Mouse (Mus musculus) limb, embryonic 10.5 days (tissue): Measurements from ENCODE around the gene Gm527. TPM values are rescaled to one million over a fixed set of nuclear protein-coding genes. Genes with fewer than 3 reads are reported as not detected.

ENCODE experiments used
- DNase-seq: peaks from one replicate; pipeline ENCODE4 v3.0.0-alpha.2; 2017; ENCODE audit warnings: low spot score
- H3K27ac ChIP-seq: fragments of 300-500 bp; sonication (generic); 2 replicates; pipeline ENCODE4 v1.5.1; 2016; ENCODE audit warnings: mild to moderate bottlenecking
- H3K27me3 ChIP-seq: fragments of 300-500 bp; sonication (generic); 2 replicates; pipeline ENCODE4 v1.6.1; 2016; ENCODE audit warnings: low read depth, mild to moderate bottlenecking; ENCODE audit not compliant: poor library complexity, severe bottlenecking
- H3K36me3 ChIP-seq: fragments of 300-500 bp; sonication (generic); 2 replicates; pipeline ENCODE4 v1.6.1; 2016; ENCODE audit warnings: mild to moderate bottlenecking, moderate library complexity
- H3K4me1 ChIP-seq: fragments of 300-500 bp; sonication (generic); 2 replicates; pipeline ENCODE4 v1.6.1; 2016
- H3K4me3 ChIP-seq: fragments of 300-500 bp; sonication (generic); 2 replicates; pipeline ENCODE4 v1.5.1; 2016; ENCODE audit warnings: mild to moderate bottlenecking, moderate library complexity
- H3K9me3 ChIP-seq: fragments of 300-500 bp; sonication (generic); replicated peaks from 2 replicates; pipeline ENCODE4 v1.6.1; 2016; ENCODE audit warnings: mild to moderate bottlenecking
- WGBS: fragments of 180-500 bp; shearing (Covaris S2); methylation state at CpG from one replicate; pipeline ENCODE4 v1.1.7; 2016; 5-methylcytosine and 5-hydroxymethylcytosine counted together
- polyA plus RNA-seq: library from polyadenylated mRNA; unstranded; fragments of >200 nt; fragmentation: Nextera tagmentation; extraction: Ambion mirVana; gene quantifications from 2 replicates; pipeline ENCODE4 v1.2.1, GENCODE M21; 2016

Gm527 gene
- polyA plus RNA-seq, result 1.6 and 2.1 TPM in 2 replicates

GRCm38 (mm10) chr12:64917578-64918471 is at the start of gene Gm527:
Gm527 (plus strand) TSS chr12:64917906.
- peak; percentile 94 for DNase-seq
- WGBS, result under 1% methylated on average over 74 of the region's 93 CpGs
- H3K4me3 ChIP-seq, result peak within 1 kb of the TSS; percentile 90
- no peaks in the 10 kb centered on the region for H3K27me3 ChIP-seq
- H3K4me1 ChIP-seq, result no peaks in the 10 kb centered on the region
- H3K27ac ChIP-seq, result peak within 1 kb of the TSS; percentile 91
- 0 out of 2 replicates have a peak, but pooled peaks cover 6% of the 10 kb centered on the region for H3K36me3 ChIP-seq
- H3K9me3 ChIP-seq, result no peaks in the 10 kb centered on the region

- Histone ChIP-seq H3K36me3 (no peaks in the 10 kb centered on the region), H3K27ac (no peak overlapping the region), H3K9me3 (no peaks in the 10 kb centered on the region), H3K27me3 (no peaks in the 10 kb centered on the region), H3K4me1 (no peaks in the 10 kb centered on the region), H3K4me3 (no peak overlapping the region)
- no peak for DNase-seq
- WGBS, result 60% methylated on average over 4 of the region's 4 CpGs
Observed at GRCm38 (mm10) chr12:64871103-64871502, 46.6 kb upstream of the Gm527 start.

GRCm38 (mm10) chr12:64897060-64897730 is 20.5 kb upstream of the Gm527 start:
- Histone ChIP-seq H3K27ac (no peak overlapping the region), H3K4me1 (peaks cover 5% of the 10 kb centered on the region), H3K36me3 (no peaks in the 10 kb centered on the region), H3K9me3 (no peaks in the 10 kb centered on the region), H3K4me3 (no peak overlapping the region), H3K27me3 (no peaks in the 10 kb centered on the region)
- 52% methylated on average over 4 of the region's 4 CpGs for WGBS
- peak; percentile 75 for DNase-seq

GRCm38 (mm10) chr12:64902506-64902905 is 15.2 kb upstream of the Gm527 start:
- 10% methylated on average over 8 of the region's 8 CpGs for WGBS
- H3K9me3 ChIP-seq, result no peaks in the 10 kb centered on the region
- peaks cover 19% of the 10 kb centered on the region for H3K4me1 ChIP-seq
- H3K4me3 ChIP-seq, result no peak overlapping the region
- H3K27me3 ChIP-seq, result no peaks in the 10 kb centered on the region
- peak; percentile 79 for DNase-seq
- 0 out of 2 replicates have a peak overlapping the region, but pooled peaks have one; percentile 25 for H3K27ac ChIP-seq
- no peaks in the 10 kb centered on the region for H3K36me3 ChIP-seq

- WGBS, result 38% methylated on average over 8 of the region's 8 CpGs
- no peak for DNase-seq
- no peaks in the 10 kb centered on the region for H3K9me3 ChIP-seq
- H3K36me3 ChIP-seq, result no peaks in the 10 kb centered on the region
- H3K4me3 ChIP-seq, result no peak overlapping the region
- H3K27ac ChIP-seq, result 0 out of 2 replicates have a peak overlapping the region, but pooled peaks have one; percentile 25
- no peaks in the 10 kb centered on the region for H3K27me3 ChIP-seq
- H3K4me1 ChIP-seq, result peaks cover 19% of the 10 kb centered on the region
Observed at GRCm38 (mm10) chr12:64903186-64903585, 14.5 kb upstream of the Gm527 start.

- Histone ChIP-seq H3K36me3 (no peaks in the 10 kb centered on the region), H3K9me3 (no peaks in the 10 kb centered on the region), H3K4me1 (no peaks in the 10 kb centered on the region), H3K4me3 (no peak overlapping the region), H3K27me3 (no peaks in the 10 kb centered on the region), H3K27ac (no peak overlapping the region)
- no peak for DNase-seq
- WGBS, result 61% methylated on average over 6 of the region's 6 CpGs
Observed at GRCm38 (mm10) chr12:64912996-64913395, 4.7 kb upstream of the Gm527 start.

GRCm38 (mm10) chr12:64916735-64917134 is 971 bp upstream of the Gm527 start:
- no peak overlapping the region for H3K27ac ChIP-seq
- 0 out of 2 replicates have a peak, but pooled peaks cover 5% of the 10 kb centered on the region for H3K36me3 ChIP-seq
- no peaks in the 10 kb centered on the region for H3K4me1 ChIP-seq
- no peaks in the 10 kb centered on the region for H3K27me3 ChIP-seq
- H3K4me3 ChIP-seq, result no peak overlapping the region
- no peak for DNase-seq
- no peaks in the 10 kb centered on the region for H3K9me3 ChIP-seq

- no peak overlapping the region for H3K4me3 ChIP-seq
- 87% methylated on average over 2 of the region's 2 CpGs for WGBS
- no peak overlapping the region for H3K27ac ChIP-seq
- no peak for DNase-seq
- peaks cover 14% of the 10 kb centered on the region for H3K36me3 ChIP-seq
- no peaks in the 10 kb centered on the region for H3K27me3 ChIP-seq
- no peaks in the 10 kb centered on the region for H3K4me1 ChIP-seq
- no peaks in the 10 kb centered on the region for H3K9me3 ChIP-seq
Observed at GRCm38 (mm10) chr12:64937493-64937892, 19.8 kb downstream of the Gm527 start.

- no peaks in the 10 kb centered on the region for H3K36me3 ChIP-seq
- H3K9me3 ChIP-seq, result no peaks in the 10 kb centered on the region
- H3K4me1 ChIP-seq, result peaks cover 30% of the 10 kb centered on the region
- peak overlapping the region; percentile 91 for H3K4me3 ChIP-seq
- WGBS, result 28% methylated on average over 4 of the region's 4 CpGs
- H3K27ac ChIP-seq, result peak overlapping the region; percentile 72; the same call in 1 of the 2 replicates
- no peak for DNase-seq
- H3K27me3 ChIP-seq, result no peaks in the 10 kb centered on the region
Observed at GRCm38 (mm10) chr12:64964560-64964959, 46.9 kb downstream of the Gm527 start.

- peaks cover 33% of the 10 kb centered on the region for H3K4me1 ChIP-seq
- 1% methylated on average over 45 of the region's 45 CpGs for WGBS
Observed at GRCm38 (mm10) chr12:64965124-64966026, 47.7 kb downstream of the Gm527 start, which contains the start of the genes Klhl28 and Togaram1. Klhl28 (minus strand) TSS chr12:64965534. Togaram1 (plus strand) TSS chr12:64965804.

GRCm38 (mm10) chr12:64966101-64966631 is 48.5 kb downstream of the Gm527 start:
- DNase-seq, result no peak
- H3K9me3 ChIP-seq, result no peaks in the 10 kb centered on the region
- H3K36me3 ChIP-seq, result no peaks in the 10 kb centered on the region
- H3K27me3 ChIP-seq, result no peaks in the 10 kb centered on the region
- under 1% methylated on average over 44 of the region's 44 CpGs for WGBS
- H3K27ac ChIP-seq, result peak overlapping the region; percentile 90
- peak overlapping the region; percentile 91 for H3K4me3 ChIP-seq
- H3K4me1 ChIP-seq, result peaks cover 33% of the 10 kb centered on the region

More at GRCm38 (mm10) chr12:64965124-64966026, 47.7 kb downstream of the Gm527 start, which contains the start of the genes Klhl28 and Togaram1:
- Histone ChIP-seq H3K9me3 (no peaks in the 10 kb centered on the region), H3K4me3 (peak within 1 kb of the TSS; percentile 91), H3K27ac (peak within 1 kb of the TSS; percentile 90), H3K36me3 (no peaks in the 10 kb centered on the region), H3K27me3 (no peaks in the 10 kb centered on the region)
- peak; percentile 99 for DNase-seq
